Mouse (Mus musculus) CH12.LX (cell line): ENCODE results near the gene Mamstr. TPM values are rescaled to one million over a fixed set of nuclear protein-coding genes. Genes with fewer than 3 reads are reported as not detected.
"Not testable (repeated sequence)": the region's sequence is repeated elsewhere in the genome, so short reads cannot be mapped to it uniquely, and the experiment has no call there.

Experiments
- DNase-seq: peaks from one replicate; pipeline ENCODE4 v3.0.0-alpha.2; 2013; ENCODE audit errors: extremely low read depth
- H3K27ac ChIP-seq: 2 replicates; pipeline ENCODE4 v1.5.1; 2012; ENCODE audit warnings: low read depth, mild to moderate bottlenecking, control low read depth, moderate library complexity; ENCODE audit not compliant: insufficient read depth
- H3K27me3 ChIP-seq: replicated peaks from 2 replicates; pipeline ENCODE3; 2012; ENCODE audit warnings: inconsistent platforms
- H3K36me3 ChIP-seq, 2 experiments: replicated peaks in 1 of 2; 2 replicates each; pipeline versions ENCODE3 to v1.6.1; 2012; ENCODE audit warnings: inconsistent platforms in 1 of 2, low read length in 1 of 2, mild to moderate bottlenecking in 1 of 2, mixed read lengths in 1 of 2, moderate library complexity in 1 of 2; ENCODE audit not compliant: control insufficient read depth in 1 of 2, insufficient read depth in 1 of 2
- H3K4me1 ChIP-seq, 2 experiments: 2 replicates each; pipeline ENCODE4 v1.6.1; 2012; ENCODE audit warnings: inconsistent platforms in 1 of 2, moderate library complexity in 1 of 2; ENCODE audit not compliant: insufficient read depth in 2 of 2, control insufficient read depth in 1 of 2
- H3K4me2 ChIP-seq: 2 replicates; pipeline ENCODE4 v1.6.1; 2012; ENCODE audit warnings: low read depth, mild to moderate bottlenecking, control low read depth; ENCODE audit not compliant: poor library complexity, insufficient read depth, severe bottlenecking
- H3K4me3 ChIP-seq, 3 experiments: fragments of 150-350 bp in 1 of 3; sonication (generic) in 1 of 3; replicated peaks in 1 of 3; 2 replicates each; pipeline versions ENCODE3 to v1.5.1; 2011 to 2012; ENCODE audit warnings: low read depth in 2 of 3, low read length in 2 of 3, mild to moderate bottlenecking in 2 of 3, moderate library complexity in 2 of 3, control low read depth in 1 of 3, improper control_type of control experiment in 1 of 3, inconsistent platforms in 1 of 3, mixed read lengths in 1 of 3; ENCODE audit not compliant: poor library complexity in 1 of 3
- H3K79me2 ChIP-seq: replicated peaks from 2 replicates; pipeline ENCODE4 v1.6.1; 2012; ENCODE audit warnings: mild to moderate bottlenecking, moderate library complexity; ENCODE audit not compliant: control insufficient read depth, poor library complexity, insufficient read depth, severe bottlenecking; ENCODE audit errors: extremely low read depth
- H3K9ac ChIP-seq: 2 replicates; pipeline ENCODE4 v1.6.1; 2012; ENCODE audit warnings: low read depth, mild to moderate bottlenecking, control low read depth, moderate library complexity; ENCODE audit not compliant: insufficient read depth
- H3K9me3 ChIP-seq: replicated peaks from 2 replicates; pipeline ENCODE3; 2012; ENCODE audit warnings: low read length, inconsistent platforms, mixed read lengths
- CHD1 ChIP-seq: IDR thresholded peaks from 2 replicates; pipeline ENCODE4 v1.6.1; 2012; ENCODE audit warnings: low read depth, low read length, improper control_type of control experiment, inconsistent platforms
- E2F4 ChIP-seq: IDR thresholded peaks from 2 replicates; pipeline ENCODE4 v1.6.1; 2011; ENCODE audit warnings: low read depth, low read length, improper control_type of control experiment; ENCODE audit not compliant: insufficient replicate concordance
- HCFC1 ChIP-seq: IDR thresholded peaks from 2 replicates; pipeline ENCODE4 v1.6.1; 2012; ENCODE audit warnings: low read depth, mild to moderate bottlenecking, inconsistent platforms, low read length, improper control_type of control experiment
- IRF4 ChIP-seq: IDR thresholded peaks from 2 replicates; pipeline ENCODE4 v1.6.1; 2014; ENCODE audit warnings: low read depth, mild to moderate bottlenecking, inconsistent platforms, low read length, improper control_type of control experiment
- MAFK ChIP-seq: IDR thresholded peaks from 2 replicates; pipeline ENCODE4 v1.6.1; 2011; ENCODE audit warnings: low read length, improper control_type of control experiment; ENCODE audit not compliant: insufficient replicate concordance
- MYC ChIP-seq: IDR thresholded peaks from 2 replicates; pipeline ENCODE4 v1.6.1; 2011; ENCODE audit warnings: low read depth, mild to moderate bottlenecking, improper control_type of control experiment, low read length
- NELFE ChIP-seq: IDR thresholded peaks from 2 replicates; pipeline ENCODE4 v1.6.1; 2011; ENCODE audit warnings: low read depth, low read length, improper control_type of control experiment
- POLR2A ChIP-seq: IDR thresholded peaks from 2 replicates; pipeline ENCODE4 v1.6.1; 2011; ENCODE audit warnings: low read depth, mild to moderate bottlenecking, improper control_type of control experiment, low read length
- POLR2AphosphoS2 ChIP-seq: IDR thresholded peaks from 2 replicates; pipeline ENCODE4 v1.6.1; 2011; ENCODE audit warnings: low read depth, low read length, improper control_type of control experiment
- RAD21 ChIP-seq: IDR thresholded peaks from 2 replicates; pipeline ENCODE4 v1.6.1; 2011; ENCODE audit warnings: low read depth, mild to moderate bottlenecking, low read length, improper control_type of control experiment, moderate library complexity
- RCOR1 ChIP-seq: conservative IDR thresholded peaks from 2 replicates; pipeline ENCODE4 v1.6.1; 2012; ENCODE audit warnings: low read depth, mild to moderate bottlenecking, inconsistent platforms, low read length, improper control_type of control experiment
- SMC3 ChIP-seq: IDR thresholded peaks from 2 replicates; pipeline ENCODE4 v1.6.1; 2011; ENCODE audit warnings: low read depth, low read length, improper control_type of control experiment
- TCF12 ChIP-seq: IDR thresholded peaks from 2 replicates; pipeline ENCODE4 v1.6.1; 2014; ENCODE audit warnings: low read depth, mild to moderate bottlenecking, inconsistent platforms, low read length, improper control_type of control experiment
- UBTF ChIP-seq: IDR thresholded peaks from 2 replicates; pipeline ENCODE4 v1.6.1; 2012; ENCODE audit warnings: low read depth, mild to moderate bottlenecking, inconsistent platforms, low read length, improper control_type of control experiment, moderate library complexity
- USF2 ChIP-seq: conservative IDR thresholded peaks from 2 replicates; pipeline ENCODE4 v1.6.1; 2011; ENCODE audit warnings: low read depth, low read length, improper control_type of control experiment
- ZNF384 ChIP-seq: IDR thresholded peaks from 2 replicates; pipeline ENCODE4 v1.6.1; 2012; ENCODE audit warnings: low read depth, low read length, improper control_type of control experiment, inconsistent platforms
- dilution Hi-C: fragments of 300-500 bp; cut with MboI; formaldehyde crosslinking; loops from 2 replicates; pipeline ENCODE4 v1.14.3; 2020; ENCODE audit warnings: low sequenced_read_pairs; ENCODE audit not compliant: extremely low pct_unique_long_range_greater_than_20kb, extremely low pct_ligation_motif_present
- in situ Hi-C: fragments of 300-500 bp; cut with MboI; formaldehyde crosslinking; loops from 3 replicates; pipeline ENCODE4 v1.14.3; 2019; ENCODE audit warnings: low sequenced_read_pairs, low pct_ligation_motif_present, low pct_unique_long_range_greater_than_20kb, mixed read lengths
- polyA plus RNA-seq: library from polyadenylated mRNA; unstranded; fragments of >175 nt; gene quantifications from 2 replicates; pipeline ENCODE4 v1.2.1, GENCODE M21; 2012; ENCODE audit warnings: low read depth; ENCODE audit not compliant: insufficient read length
- total RNA-seq, 2 experiments: library from RNA; depleted of rRNA; stranded (reverse); fragments of 300-350 nt in 1 of 2; fragments of >200 nt in 1 of 2; gene quantifications; 2 replicates each; pipeline ENCODE4 v1.2.3; 2012 to 2014

Gene Mamstr
- total and polyA plus RNA-seq, 3 experiments: 0.17 to 0.31 TPM; not detected in 1

GRCm38 (mm10) chr7:45645591-45645971, 5.8 kb downstream of the Mamstr start (continued):
- TF ChIP-seq POLR2AphosphoS2 (no peak), USF2 (no peak), POLR2A (peak; percentile 36; the same call in 1 of the 2 replicates)
- TF ChIP-seq, all 38 proteins: peak for 7

DNA sequence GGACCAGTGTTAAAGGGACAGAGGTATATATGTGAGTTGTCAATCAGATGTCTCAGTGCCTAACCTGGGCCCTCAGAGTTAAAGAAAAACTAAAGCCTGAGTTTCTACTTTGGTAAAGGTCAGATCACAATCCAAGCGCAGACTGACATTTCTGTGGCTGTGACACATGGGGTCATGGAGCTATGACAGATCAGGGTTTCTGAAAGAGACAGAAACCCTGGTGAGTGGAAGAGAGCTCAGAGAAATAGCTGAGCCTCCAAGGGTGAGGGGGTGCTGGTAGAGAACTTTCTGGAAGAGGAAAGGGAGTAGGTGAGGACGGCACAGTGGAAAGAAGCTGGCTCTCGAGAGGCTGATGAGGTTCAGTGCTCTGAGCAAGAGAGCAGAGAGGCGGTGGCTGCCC, 6.9 kb downstream of the Mamstr start:
- in situ Hi-C loops: no loop called here

GRCm38 (mm10) chr7:45649351-45649750, 9.6 kb downstream of the Mamstr start:
- in situ Hi-C loops: no loop called here
- H3K4me2 ChIP-seq: no peak overlapping the region
- dilution Hi-C loops: no loop called here

More for the DNA sequence above, 6.9 kb downstream of the Mamstr start:
- Histone ChIP-seq H3K27ac (no peak overlapping the region), H3K79me2 (no peaks in the 10 kb centered on the region), H3K27me3 (no peaks in the 10 kb centered on the region), H3K36me3 (no peaks in the 10 kb centered on the region), H3K4me2 (no peak overlapping the region), H3K9me3 (no peaks in the 10 kb centered on the region), H3K4me1 (peaks cover 28 to 59% of the 10 kb centered on the region in 2 experiments), H3K4me3 (no peak overlapping the region), H3K9ac (no peak overlapping the region)
- TF ChIP-seq SMC3 (no peak), HCFC1 (no peak), MAFK (no peak), RAD21 (no peak), TCF12 (no peak), POLR2A (no peak), RCOR1 (no peak), CHD1 (no peak), IRF4 (no peak), POLR2AphosphoS2 (no peak)
- DNase-seq: no peak
- dilution Hi-C loops: no loop called here

DNA sequence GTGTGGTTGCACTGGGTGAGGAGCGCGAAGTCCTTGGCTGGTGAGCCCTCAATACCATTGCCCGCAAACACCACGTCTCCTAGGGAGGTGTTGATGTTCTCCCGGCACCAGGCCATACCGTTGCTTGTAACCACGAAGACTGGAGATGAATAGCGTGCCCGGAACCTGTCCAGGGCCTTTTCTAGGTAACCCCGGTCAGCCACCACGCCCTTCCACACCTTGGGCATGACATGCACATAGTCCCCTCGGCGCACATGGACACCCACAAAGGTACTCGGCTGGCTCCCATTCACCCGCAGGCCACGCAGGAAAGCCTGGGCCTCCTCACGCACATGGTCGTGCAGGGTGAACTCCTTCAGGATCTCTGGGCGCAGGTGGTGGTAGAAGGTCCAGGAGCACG, 10.7 kb downstream of the Mamstr start:
- H3K9ac ChIP-seq, in situ Hi-C loops, H3K27ac ChIP-seq, H3K9me3 ChIP-seq, H3K4me2 ChIP-seq, H3K4me3 ChIP-seq, DNase-seq, H3K79me2 ChIP-seq, H3K36me3 ChIP-seq, dilution Hi-C loops, H3K27me3 ChIP-seq: not testable (repeated sequence)
- H3K4me1 ChIP-seq: peaks cover 8 to 23% of the 10 kb centered on the region in 2 experiments

More at GRCm38 (mm10) chr7:45649351-45649750, 9.6 kb downstream of the Mamstr start:
- H3K9me3 ChIP-seq: no peaks in the 10 kb centered on the region
- no peaks in the 10 kb centered on the region for H3K27me3 ChIP-seq
- no peak for DNase-seq
- TF ChIP-seq RAD21 (no peak), MYC (no peak), ZNF384 (no peak), E2F4 (no peak), MAFK (no peak), NELFE (no peak), UBTF (no peak), HCFC1 (no peak), POLR2AphosphoS2 (no peak)
- H3K36me3 ChIP-seq: no peaks in the 10 kb centered on the region
- no peak overlapping the region for H3K27ac ChIP-seq
- H3K4me3 ChIP-seq: no peak overlapping the region
- H3K9ac ChIP-seq: no peak overlapping the region
- H3K79me2 ChIP-seq: no peaks in the 10 kb centered on the region
- peaks cover 18 to 35% of the 10 kb centered on the region in 2 experiments for H3K4me1 ChIP-seq
